Mouse (Mus musculus) gastrocnemius, postnatal 10 days (tissue): Measurements from ENCODE around the gene Gm3532. TPM values are rescaled to one million over a fixed set of nuclear protein-coding genes. Genes with fewer than 3 reads are reported as not detected.
"Not testable (repeated sequence)": the region's sequence is repeated elsewhere in the genome, so short reads cannot be mapped to it uniquely, and the experiment has no call there.

Experiments
- DNase-seq: peaks from one replicate; pipeline ENCODE4 v3.0.0; 2021; ENCODE audit warnings: mixed read lengths
- long read RNA-seq, 2 experiments: library from polyadenylated mRNA; stranded (forward); transcript quantifications; one replicate each; pipeline ENCODE4 v2.0.0; 2021
- total RNA-seq, 2 experiments: library from RNA; stranded (reverse); gene quantifications; 2 replicates each; pipeline ENCODE4 v1.2.3; 2021

Gm3532 gene
- not detected for total RNA-seq
- long read RNA-seq, experiment 1: 0 reads
- long read RNA-seq, experiment 2: 0 reads

GRCm38 (mm10) chr14:5538196-5538595 lies at the start of gene Gm3532:
Gm3532 (plus strand) TSS chr14:5538496.
- DNase-seq: not testable (repeated sequence)

- not testable (repeated sequence) for DNase-seq
These were observed 36.9 kb upstream of the Gm3532 start, which contains the start of gene Gm3488 for GRCm38 (mm10) chr14:5501374-5501773. Gm3488 (plus strand) TSS chr14:5501674.

Other genes with a start within 250 kb of the Gm3532 start
- gene Gm3542, start 203.6 kb upstream of the Gm3532 start, total RNA-seq: under 1 TPM in 1 of 2 experiments, not detected in 1; 0.14 TPM
- gene Gm3500, start 149.4 kb upstream of the Gm3532 start, total RNA-seq: under 1 TPM in 1 of 2 experiments, not detected in 1; 0.32 TPM
- gene Gm3194, start 83.0 kb upstream of the Gm3532 start, total RNA-seq: 1 to 10 TPM; 1.9 to 2.4 TPM
- not detected for gene Gm8246, start 60.7 kb upstream of the Gm3532 start, total RNA-seq
- gene Gm3187, start 54.3 kb upstream of the Gm3532 start, total RNA-seq: not detected
- 1 to 10 TPM; 2.7 to 3.1 TPM for gene Gm3488, start 36.8 kb upstream of the Gm3532 start, total RNA-seq
- not detected for gene Gm8265, start 94.5 kb downstream of the Gm3532 start, total RNA-seq
- under 1 TPM in 1 of 2 experiments, not detected in 1; 0.14 TPM for gene Gm9603, start 149.0 kb downstream of the Gm3532 start, total RNA-seq
- gene Gm3373, start 203.1 kb downstream of the Gm3532 start, total RNA-seq: 1 to 10 TPM in 1 of 2 experiments, under 1 TPM in 1; 0.35 to 1.4 TPM